Mouse (Mus musculus) MEL (cell line): Measurements from ENCODE around the gene Amdhd2. TPM values are rescaled to one million over a fixed set of nuclear protein-coding genes. Genes with fewer than 3 reads are reported as not detected.
A peak's percentile ranks its signal among the peaks of the same experiment; 100 is the strongest.

ENCODE experiments used
- DNase-seq: peaks from one replicate; pipeline ENCODE4 v3.0.0; 2011; ENCODE audit warnings: low read depth, low spot score
- H3K27ac ChIP-seq: 2 replicates; pipeline ENCODE4 v1.5.1; 2012; ENCODE audit warnings: low read depth, mild to moderate bottlenecking, control low read depth, low read length, moderate library complexity; ENCODE audit not compliant: control insufficient read depth
- H3K27me3 ChIP-seq, 2 experiments: fragments of 150-350 bp in 1 of 2; sonication (generic) in 1 of 2; 2 replicates each; pipeline ENCODE4 v1.6.1; 2012; ENCODE audit warnings: low read length in 2 of 2, mild to moderate bottlenecking in 2 of 2, improper control_type of control experiment in 1 of 2, moderate library complexity in 1 of 2; ENCODE audit not compliant: insufficient read depth in 2 of 2, control insufficient read depth in 1 of 2
- H3K36me3 ChIP-seq, 2 experiments: 2 replicates each; pipeline ENCODE4 v1.6.1; 2012 to 2014; ENCODE audit warnings: low read length in 2 of 2, improper control_type of control experiment in 1 of 2, inconsistent platforms in 1 of 2, mild to moderate bottlenecking in 1 of 2; ENCODE audit not compliant: insufficient read depth in 2 of 2, control insufficient read depth in 1 of 2
- H3K4me1 ChIP-seq, 2 experiments: fragments of 150-350 bp in 1 of 2; sonication (generic) in 1 of 2; 2 replicates each; pipeline ENCODE4 v1.6.1; 2012; ENCODE audit warnings: low read length in 2 of 2, improper control_type of control experiment in 1 of 2, mild to moderate bottlenecking in 1 of 2; ENCODE audit not compliant: insufficient read depth in 2 of 2, control insufficient read depth in 1 of 2
- H3K4me3 ChIP-seq, 2 experiments: fragments of 150-350 bp in 1 of 2; sonication (generic) in 1 of 2; 2 replicates each; pipeline ENCODE4 v1.5.1; 2012; ENCODE audit warnings: low read depth in 2 of 2, low read length in 2 of 2, mild to moderate bottlenecking in 2 of 2, moderate library complexity in 2 of 2, control low read depth in 1 of 2, improper control_type of control experiment in 1 of 2; ENCODE audit not compliant: control insufficient read depth in 1 of 2, insufficient read depth in 1 of 2
- H3K79me2 ChIP-seq: 2 replicates; pipeline ENCODE4 v1.6.1; 2012; ENCODE audit warnings: mild to moderate bottlenecking, low read length, moderate library complexity; ENCODE audit not compliant: control insufficient read depth, poor library complexity, insufficient read depth
- H3K9ac ChIP-seq: 2 replicates; pipeline ENCODE4 v1.6.1; 2012; ENCODE audit warnings: low read depth, mild to moderate bottlenecking, control low read depth, low read length, moderate library complexity; ENCODE audit not compliant: control insufficient read depth, poor library complexity, severe bottlenecking
- H3K9me3 ChIP-seq: fragments of 150-350 bp; sonication (generic); replicated peaks from 2 replicates; pipeline ENCODE4 v1.6.1; 2012; ENCODE audit warnings: mild to moderate bottlenecking, low read length, improper control_type of control experiment, moderate library complexity; ENCODE audit not compliant: insufficient read depth
- BHLHE40 ChIP-seq: IDR thresholded peaks from 2 replicates; pipeline ENCODE4 v1.6.1; 2012; ENCODE audit warnings: low read depth, mild to moderate bottlenecking, inconsistent platforms, low read length, improper control_type of control experiment, borderline replicate concordance
- E2F4 ChIP-seq: IDR thresholded peaks from 2 replicates; pipeline ENCODE4 v1.6.1; 2011; ENCODE audit warnings: low read depth, low read length, improper control_type of control experiment, borderline replicate concordance
- EP300 ChIP-seq, 2 experiments: IDR thresholded peaks; 2 replicates each; pipeline ENCODE4 v1.6.1; 2011; ENCODE audit warnings: improper control_type of control experiment in 2 of 2, low read length in 2 of 2, low read depth in 1 of 2, mild to moderate bottlenecking in 1 of 2
- ETS1 ChIP-seq: IDR thresholded peaks from 2 replicates; pipeline ENCODE4 v1.6.1; 2012; ENCODE audit warnings: low read depth, mild to moderate bottlenecking, inconsistent platforms, low read length, improper control_type of control experiment, moderate library complexity
- GABPA ChIP-seq: IDR thresholded peaks from 2 replicates; pipeline ENCODE4 v1.6.1; 2012; ENCODE audit warnings: low read depth, mild to moderate bottlenecking, inconsistent platforms, low read length, improper control_type of control experiment, moderate library complexity
- HCFC1 ChIP-seq: IDR thresholded peaks from 2 replicates; pipeline ENCODE4 v1.6.1; 2012; ENCODE audit warnings: low read depth, mild to moderate bottlenecking, inconsistent platforms, low read length, improper control_type of control experiment, moderate library complexity
- JUND ChIP-seq: IDR thresholded peaks from 2 replicates; pipeline ENCODE4 v1.6.1; 2011; ENCODE audit warnings: low read depth, mild to moderate bottlenecking, improper control_type of control experiment, low read length
- KAT2A ChIP-seq: conservative IDR thresholded peaks from 2 replicates; pipeline ENCODE4 v1.6.1; 2012; ENCODE audit warnings: low read depth, low read length, improper control_type of control experiment, inconsistent platforms
- MAFK ChIP-seq: IDR thresholded peaks from 2 replicates; pipeline ENCODE4 v1.6.1; 2011; ENCODE audit warnings: low read depth, mild to moderate bottlenecking, low read length, improper control_type of control experiment, borderline replicate concordance
- MAZ ChIP-seq: IDR thresholded peaks from 2 replicates; pipeline ENCODE4 v1.6.1; 2012; ENCODE audit warnings: low read depth, mild to moderate bottlenecking, inconsistent platforms, low read length, improper control_type of control experiment
- MEF2A ChIP-seq: IDR thresholded peaks from 2 replicates; pipeline ENCODE4 v1.6.1; 2014; ENCODE audit warnings: low read depth, mild to moderate bottlenecking, inconsistent platforms, low read length, improper control_type of control experiment; ENCODE audit not compliant: poor library complexity, insufficient replicate concordance, severe bottlenecking; ENCODE audit errors: extremely low read depth
- MYB ChIP-seq: IDR thresholded peaks from 2 replicates; pipeline ENCODE4 v1.6.1; 2011; ENCODE audit warnings: mild to moderate bottlenecking, low read depth, low read length, improper control_type of control experiment
- MYC ChIP-seq: IDR thresholded peaks from 2 replicates; pipeline ENCODE4 v1.6.1; 2011; ENCODE audit warnings: low read depth, mild to moderate bottlenecking, low read length, improper control_type of control experiment, moderate library complexity
- NELFE ChIP-seq: IDR thresholded peaks from 2 replicates; pipeline ENCODE4 v1.6.1; 2011; ENCODE audit warnings: low read depth, low read length, improper control_type of control experiment
- NRF1 ChIP-seq: IDR thresholded peaks from 2 replicates; pipeline ENCODE4 v1.6.1; 2014; ENCODE audit warnings: low read depth, mild to moderate bottlenecking, inconsistent platforms, low read length, improper control_type of control experiment, moderate library complexity; ENCODE audit not compliant: poor library complexity, insufficient read depth, severe bottlenecking
- POLR2A ChIP-seq, 2 experiments: IDR thresholded peaks; 2 replicates each; pipeline ENCODE4 v1.6.1; 2011 to 2012; ENCODE audit warnings: low read length in 2 of 2, mild to moderate bottlenecking in 2 of 2, control low read depth in 1 of 2, improper control_type of control experiment in 1 of 2, low read depth in 1 of 2, moderate library complexity in 1 of 2; ENCODE audit not compliant: control insufficient read depth in 1 of 2, insufficient read depth in 1 of 2, poor library complexity in 1 of 2
- POLR2AphosphoS2 ChIP-seq: IDR thresholded peaks from 2 replicates; pipeline ENCODE4 v1.6.1; 2011; ENCODE audit warnings: low read length, improper control_type of control experiment
- POLR2AphosphoS5 ChIP-seq: IDR thresholded peaks from 2 replicates; pipeline ENCODE4 v1.6.1; 2012; ENCODE audit warnings: low read depth, borderline replicate concordance, mild to moderate bottlenecking, inconsistent platforms, low read length, moderate library complexity, mixed read lengths
- RCOR1 ChIP-seq: IDR thresholded peaks from 2 replicates; pipeline ENCODE4 v1.6.1; 2012; ENCODE audit warnings: low read depth, mild to moderate bottlenecking, inconsistent platforms, low read length, improper control_type of control experiment
- TCF12 ChIP-seq: IDR thresholded peaks from 2 replicates; pipeline ENCODE4 v1.6.1; 2014; ENCODE audit warnings: low read depth, mild to moderate bottlenecking, inconsistent platforms, low read length, improper control_type of control experiment, moderate library complexity
- UBTF ChIP-seq: IDR thresholded peaks from 2 replicates; pipeline ENCODE4 v1.6.1; 2012; ENCODE audit warnings: low read depth, mild to moderate bottlenecking, inconsistent platforms, low read length, improper control_type of control experiment, moderate library complexity, borderline replicate concordance; ENCODE audit not compliant: insufficient read depth
- USF1 ChIP-seq: IDR thresholded peaks from 2 replicates; pipeline ENCODE4 v1.6.1; 2014; ENCODE audit warnings: low read depth, mild to moderate bottlenecking, inconsistent platforms, low read length, improper control_type of control experiment, moderate library complexity
- USF2 ChIP-seq, 2 experiments: IDR thresholded peaks; 2 replicates each; pipeline ENCODE4 v1.6.1; 2011 to 2012; ENCODE audit warnings: improper control_type of control experiment in 2 of 2, low read length in 2 of 2, borderline replicate concordance in 1 of 2, inconsistent platforms in 1 of 2, low read depth in 1 of 2, mild to moderate bottlenecking in 1 of 2; ENCODE audit not compliant: insufficient read depth in 1 of 2
- ZC3H11A ChIP-seq: IDR thresholded peaks from 2 replicates; pipeline ENCODE4 v1.6.1; 2012; ENCODE audit warnings: low read depth, mild to moderate bottlenecking, inconsistent platforms, low read length, improper control_type of control experiment
- ZKSCAN1 ChIP-seq: IDR thresholded peaks from 2 replicates; pipeline ENCODE4 v1.6.1; 2012; ENCODE audit warnings: low read depth, mild to moderate bottlenecking, inconsistent platforms, low read length, improper control_type of control experiment, moderate library complexity
- ZMIZ1 ChIP-seq: IDR thresholded peaks from 2 replicates; pipeline ENCODE4 v1.6.1; 2012; ENCODE audit warnings: low read depth, mild to moderate bottlenecking, inconsistent platforms, low read length, improper control_type of control experiment, moderate library complexity
- ZNF384 ChIP-seq: IDR thresholded peaks from 2 replicates; pipeline ENCODE4 v1.6.1; 2012; ENCODE audit warnings: low read depth, mild to moderate bottlenecking, inconsistent platforms, low read length, improper control_type of control experiment
- polyA plus RNA-seq, 2 experiments: library from polyadenylated mRNA; stranded (reverse) in 1 of 2; unstranded in 1 of 2; fragments of >175 nt in 1 of 2; fragments of >200 nt in 1 of 2; gene quantifications; 2 replicates each; pipeline versions ENCODE4 v1.2.1 to v1.2.4; 2012; ENCODE audit warnings: low replicate concordance in 2 of 2, low read depth in 1 of 2; ENCODE audit not compliant: insufficient read length in 2 of 2, insufficient read depth in 1 of 2, missing spikeins in 1 of 2
- total RNA-seq: library from RNA; depleted of rRNA; stranded (reverse); fragments of 300-350 nt; gene quantifications from 2 replicates; pipeline ENCODE4 v1.2.3, GENCODE M21; 2012

The Amdhd2 gene
- total and polyA plus RNA-seq, 3 experiments: 11.4 to 36.1 TPM; not detected in 1

DNA sequence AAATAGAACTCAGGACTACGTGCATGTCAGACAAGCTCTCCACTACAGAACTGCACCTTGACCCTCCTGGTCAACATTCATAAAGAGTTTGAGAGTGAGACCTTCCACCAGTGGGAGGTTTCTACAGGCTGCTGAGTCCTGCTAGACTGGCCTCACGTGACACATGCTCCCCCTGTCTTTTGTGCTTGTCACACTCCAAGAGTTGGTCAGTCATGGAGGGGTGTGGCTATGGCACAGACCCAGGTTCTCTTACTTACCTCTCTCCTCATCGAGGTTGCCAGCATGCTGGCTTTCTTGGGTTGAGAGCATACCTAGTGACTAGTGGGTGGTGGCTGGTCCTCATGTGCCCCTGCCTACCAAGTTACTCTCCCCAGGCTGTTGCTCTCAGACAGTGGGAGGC is 9.1 kb downstream of the Amdhd2 start:
- peaks cover 0 to 7% of the 10 kb centered on the region in 2 experiments; a peak in 2 of 4 replicates for H3K36me3 ChIP-seq
- no peak for TF ChIP-seq ZMIZ1
- no peak for TF ChIP-seq MYB
- TF ChIP-seq HCFC1: no peak
- no peak for TF ChIP-seq RCOR1
- TF ChIP-seq GABPA: no peak
- no peak for TF ChIP-seq MYC
- TF ChIP-seq MAZ: no peak
- no peak for TF ChIP-seq USF1
- no peak for TF ChIP-seq MEF2A
- TF ChIP-seq KAT2A: no peak
- no peak for TF ChIP-seq ZNF384
- TF ChIP-seq TCF12: no peak
- TF ChIP-seq POLR2AphosphoS2: no peak
- no peaks in the 10 kb centered on the region for H3K27me3 ChIP-seq
- no peak overlapping the region for H3K4me3 ChIP-seq
- no peak overlapping the region for H3K27ac ChIP-seq
- no peak overlapping the region for H3K9ac ChIP-seq
- DNase-seq: no peak
- no peaks in the 10 kb centered on the region for H3K9me3 ChIP-seq
- peaks cover 0 to 7% of the 10 kb centered on the region in 2 experiments; a peak in 1 of 4 replicates for H3K4me1 ChIP-seq
- H3K79me2 ChIP-seq: no peaks in the 10 kb centered on the region

- Histone ChIP-seq H3K27me3 (no peaks in the 10 kb centered on the region), H3K9ac (peak overlapping the region; percentile 67), H3K27ac (peak overlapping the region; percentile 40), H3K4me3 (peak overlapping the region; percentile 60 to 71), H3K79me2 (no peaks in the 10 kb centered on the region), H3K4me1 (peaks cover 0 to 7% of the 10 kb centered on the region in 2 experiments; a peak in 1 of 4 replicates), H3K9me3 (no peaks in the 10 kb centered on the region), H3K36me3 (peaks cover 0 to 7% of the 10 kb centered on the region in 2 experiments; a peak in 2 of 4 replicates)
- peak; percentile 94 for DNase-seq
- TF ChIP-seq NELFE (no peak; the same call in 1 of the 2 replicates), ZKSCAN1 (no peak), JUND (0 out of 2 replicates have a peak, but pooled peaks have one; percentile 23), BHLHE40 (peak; percentile 37; the same call in 1 of the 2 replicates), MYB (no peak), USF1 (0 out of 2 replicates have a peak, but pooled peaks have one; percentile 34), ETS1 (peak; percentile 55; the same call in 1 of the 2 replicates), HCFC1 (no peak; the same call in 1 of the 2 replicates), USF2 (IDR thresholded peaks at IDR 0.05; ENCODE audit: borderline replicate concordance in 1 of 2, insufficient read depth in 1 of 2, low read depth in 1 of 2, low read length in 2 of 2) (no peak), E2F4 (no peak), ZNF384 (peak; percentile 56), ZMIZ1 (0 out of 2 replicates have a peak, but pooled peaks have one; percentile 25), POLR2AphosphoS5 (no peak), ZC3H11A (peak; percentile 75), UBTF (no peak), POLR2A (IDR thresholded peaks at IDR 0.05; ENCODE audit: control insufficient read depth in 1 of 2, insufficient read depth in 1 of 2, low read depth in 1 of 2, low read length in 2 of 2, poor library complexity in 1 of 2) (peak in 1 of 2 experiments; percentile 35; a peak in 1 of 4 replicates), MYC (peak; percentile 55; the same call in 1 of the 2 replicates), NRF1 (no peak), EP300 (IDR thresholded peaks at IDR 0.05; ENCODE audit: low read depth in 1 of 2, low read length in 2 of 2) (peak; percentile 33 to 43; a peak in 3 of 4 replicates), POLR2AphosphoS2 (peak; percentile 58; the same call in 1 of the 2 replicates), MAFK (no peak), RCOR1 (no peak)
Observed at GRCm38 (mm10) chr17:24151890-24152563, 11.5 kb downstream of the Amdhd2 start.
